Mouse (Mus musculus) hindbrain, embryonic 16.5 days (tissue): ENCODE measurements at regions not wholly inside any gene's neighbourhood (a gene's known extent, or its start where the extent isn't known, plus 50 kb on each side); places are given as distances from the start of the nearest gene placed in this dataset.

Source experiments
- ATAC-seq: fragments of 200-750 bp; cut with Nextera tagmentation; 2 replicates; pipeline ENCODE4 v1.8.0; 2017; ENCODE audit warnings: moderate TSS enrichment, moderate library complexity
- H3K27ac ChIP-seq: fragments of 300-500 bp; sonication (generic); 2 replicates; pipeline ENCODE4 v1.5.1; 2014; ENCODE audit warnings: low read depth, mild to moderate bottlenecking, control low read depth, low read length, moderate library complexity
- H3K27me3 ChIP-seq: fragments of 300-500 bp; sonication (generic); replicated peaks from 2 replicates; pipeline ENCODE4 v1.6.1; 2014; ENCODE audit warnings: low read length; ENCODE audit not compliant: control insufficient read depth, insufficient read depth
- H3K36me3 ChIP-seq: fragments of 300-500 bp; sonication (generic); 2 replicates; pipeline ENCODE4 v1.6.1; 2014; ENCODE audit warnings: mild to moderate bottlenecking, low read length, moderate library complexity, mixed read lengths; ENCODE audit not compliant: control insufficient read depth, insufficient read depth
- H3K4me1 ChIP-seq: fragments of 300-500 bp; sonication (generic); 2 replicates; pipeline ENCODE4 v1.6.1; 2014; ENCODE audit warnings: low read depth, low read length; ENCODE audit not compliant: control insufficient read depth, insufficient read depth
- H3K4me2 ChIP-seq: fragments of 300-500 bp; sonication (generic); 2 replicates; pipeline ENCODE4 v1.6.1; 2014; ENCODE audit warnings: mild to moderate bottlenecking, low read length, control low read depth, moderate library complexity
- H3K4me3 ChIP-seq: fragments of 300-500 bp; sonication (generic); 2 replicates; pipeline ENCODE4 v1.5.1; 2014; ENCODE audit warnings: mild to moderate bottlenecking, low read length, control low read depth, moderate library complexity
- H3K9ac ChIP-seq: fragments of 300-500 bp; sonication (generic); 2 replicates; pipeline ENCODE4 v1.6.1; 2014; ENCODE audit warnings: low read depth, mild to moderate bottlenecking, control low read depth, low read length, moderate library complexity
- H3K9me3 ChIP-seq: fragments of 300-500 bp; sonication (generic); 2 replicates; pipeline ENCODE4 v1.6.1; 2014; ENCODE audit warnings: mild to moderate bottlenecking, low read length, moderate library complexity; ENCODE audit not compliant: control insufficient read depth
- WGBS: fragments of 180-500 bp; shearing (Covaris S2); extraction: QIAGEN DNeasy Blood & Tissue Kit; methylation state at CpG from one replicate; pipeline ENCODE4 v1.1.7; 2014; 5-methylcytosine and 5-hydroxymethylcytosine counted together

DNA sequence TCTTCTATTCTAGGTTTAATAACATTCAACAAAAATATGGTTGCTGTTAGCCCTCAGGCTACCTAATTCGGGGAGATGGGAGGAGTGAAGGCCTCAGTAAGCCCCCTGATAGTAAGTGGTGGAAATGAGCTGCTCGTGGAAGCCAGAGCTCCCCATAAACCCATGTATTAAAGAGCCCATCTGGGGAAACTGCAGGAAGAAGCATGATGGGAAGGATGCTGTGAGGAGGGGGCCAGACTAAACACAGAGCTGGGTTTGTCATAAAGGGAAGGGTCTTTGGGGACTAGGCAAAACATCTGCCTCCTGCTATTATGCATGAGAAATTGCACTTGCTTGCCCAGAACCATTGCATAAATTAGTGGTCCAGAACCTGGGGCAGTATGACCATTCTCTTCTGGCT, 369.3 kb downstream of the Tns1 start:
- H3K27ac ChIP-seq: no peak overlapping the region
- H3K4me3 ChIP-seq: no peak overlapping the region
- no peak for ATAC-seq
- H3K9ac ChIP-seq: no peak overlapping the region
- no peaks in the 10 kb centered on the region for H3K36me3 ChIP-seq
- H3K4me2 ChIP-seq: no peak overlapping the region
- H3K9me3 ChIP-seq: no peaks in the 10 kb centered on the region
- H3K4me1 ChIP-seq: no peaks in the 10 kb centered on the region; the same call in none of the 2 replicates
- WGBS: 43% methylated on average over 2 of the region's 2 CpGs
- no peaks in the 10 kb centered on the region for H3K27me3 ChIP-seq

GRCm38 (mm10) chr1:73753157-73753556, 371.1 kb downstream of the Tns1 start:
- no peak overlapping the region for H3K9ac ChIP-seq
- no peak for ATAC-seq
- H3K27me3 ChIP-seq: no peaks in the 10 kb centered on the region
- no peaks in the 10 kb centered on the region for H3K36me3 ChIP-seq
- no peak overlapping the region for H3K27ac ChIP-seq
- 97% methylated on average over 2 of the region's 2 CpGs for WGBS
- H3K4me2 ChIP-seq: no peak overlapping the region
- H3K9me3 ChIP-seq: no peaks in the 10 kb centered on the region
- no peaks in the 10 kb centered on the region for H3K4me1 ChIP-seq
- H3K4me3 ChIP-seq: no peak overlapping the region

GRCm38 (mm10) chr1:73748702-73749101, 375.5 kb downstream of the Tns1 start:
- Histone ChIP-seq H3K4me3 (no peak overlapping the region), H3K36me3 (no peaks in the 10 kb centered on the region), H3K9ac (no peak overlapping the region), H3K27me3 (no peaks in the 10 kb centered on the region), H3K4me2 (no peak overlapping the region), H3K27ac (no peak overlapping the region), H3K9me3 (no peaks in the 10 kb centered on the region; the same call in 1 of the 2 replicates), H3K4me1 (no peaks in the 10 kb centered on the region; the same call in 1 of the 2 replicates)
- ATAC-seq: no peak

DNA sequence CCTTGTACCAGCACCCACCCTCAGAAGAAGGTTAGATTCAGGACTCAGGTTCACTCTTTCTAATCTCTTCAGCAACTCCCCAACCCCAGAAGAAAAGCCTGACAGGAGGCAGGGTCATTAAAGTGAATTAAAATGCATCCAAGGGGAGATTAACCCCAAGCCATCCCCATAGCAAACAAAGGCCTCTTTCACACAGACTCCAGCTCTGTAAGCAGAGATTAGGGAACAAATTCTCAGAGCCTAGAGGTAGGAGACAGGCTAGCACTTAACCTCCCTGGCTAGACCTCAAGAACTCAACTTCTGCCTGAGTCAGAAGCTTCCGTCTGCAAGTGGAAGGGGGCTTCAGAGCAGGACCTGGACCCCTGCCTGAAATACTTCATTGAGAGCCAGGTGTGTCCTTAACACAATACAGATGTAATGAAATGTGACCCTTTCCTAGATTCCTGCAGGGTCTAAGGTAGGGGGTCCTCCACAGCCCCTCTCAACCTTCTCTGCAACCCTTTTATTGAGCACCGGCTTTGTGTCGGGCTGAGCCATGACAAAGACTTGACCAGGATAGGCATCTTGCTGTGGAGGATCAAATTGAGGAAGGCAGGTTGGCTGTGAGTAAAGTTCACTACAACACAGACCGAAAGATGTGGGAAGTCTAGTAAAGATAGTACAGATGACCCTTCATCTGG, 379.6 kb downstream of the Tns1 start:
- H3K9ac ChIP-seq: no peak overlapping the region
- H3K9me3 ChIP-seq: no peaks in the 10 kb centered on the region; the same call in 1 of the 2 replicates
- no peaks in the 10 kb centered on the region; the same call in 1 of the 2 replicates for H3K4me1 ChIP-seq
- H3K27ac ChIP-seq: no peak overlapping the region
- H3K4me2 ChIP-seq: no peak overlapping the region
- no peak for ATAC-seq
- WGBS: 58% methylated on average over 4 of the region's 4 CpGs
- H3K27me3 ChIP-seq: no peaks in the 10 kb centered on the region
- H3K4me3 ChIP-seq: no peak overlapping the region
- H3K36me3 ChIP-seq: no peaks in the 10 kb centered on the region

DNA sequence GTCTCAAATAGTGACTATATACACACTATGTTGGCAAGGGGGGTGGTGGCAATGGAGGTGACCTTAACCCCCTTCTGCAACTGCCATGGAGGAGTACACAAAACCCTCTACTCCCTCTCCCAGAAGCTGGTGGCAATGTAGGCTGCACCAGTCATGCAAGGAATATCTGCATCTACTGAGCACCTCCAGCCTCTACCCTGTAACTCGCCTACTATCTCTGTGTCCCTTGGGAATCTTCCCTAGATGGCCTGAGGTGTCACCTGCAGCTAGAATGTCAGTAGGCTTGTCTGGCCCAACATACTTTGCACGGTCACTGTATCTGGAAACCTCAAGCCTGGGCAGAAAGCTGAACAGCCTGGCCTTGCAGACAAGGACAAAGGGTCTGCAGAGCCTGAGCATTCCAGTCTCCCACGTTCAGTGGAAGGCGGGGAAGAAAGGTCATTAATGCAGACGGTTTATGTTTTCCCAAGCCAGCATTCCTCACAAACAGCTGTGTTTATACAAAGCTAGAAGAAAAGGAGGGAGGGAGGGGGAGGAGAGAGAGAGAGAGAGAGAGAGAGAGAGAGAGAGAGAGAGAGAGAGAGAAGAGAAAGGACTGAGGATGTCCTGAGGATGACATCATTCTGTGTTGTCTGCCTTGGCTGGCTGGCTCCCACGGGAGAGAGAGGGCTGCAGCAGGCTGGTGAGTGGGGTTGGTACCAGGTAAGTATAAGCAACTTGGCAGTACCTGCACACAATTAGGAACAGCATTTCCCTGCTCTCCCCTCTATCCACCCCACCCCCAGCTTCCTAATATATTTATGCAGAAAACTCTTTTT, 380.3 kb downstream of the Tns1 start:
- no peak overlapping the region for H3K9ac ChIP-seq
- H3K27me3 ChIP-seq: no peaks in the 10 kb centered on the region
- ATAC-seq: peak; percentile 81
- H3K4me2 ChIP-seq: no peak overlapping the region
- WGBS: 18% methylated on average over 6 of the region's 6 CpGs
- no peak overlapping the region for H3K27ac ChIP-seq
- H3K4me3 ChIP-seq: no peak overlapping the region
- H3K4me1 ChIP-seq: no peaks in the 10 kb centered on the region; the same call in 1 of the 2 replicates
- no peaks in the 10 kb centered on the region; the same call in 1 of the 2 replicates for H3K9me3 ChIP-seq
- H3K36me3 ChIP-seq: no peaks in the 10 kb centered on the region

GRCm38 (mm10) chr1:73737083-73737482, 387.2 kb downstream of the Tns1 start:
- Histone ChIP-seq H3K4me2 (no peak overlapping the region), H3K4me3 (no peak overlapping the region), H3K27me3 (no peaks in the 10 kb centered on the region), H3K4me1 (no peaks in the 10 kb centered on the region), H3K9ac (no peak overlapping the region), H3K9me3 (no peaks in the 10 kb centered on the region), H3K36me3 (no peaks in the 10 kb centered on the region), H3K27ac (no peak overlapping the region)
- ATAC-seq: no peak

DNA sequence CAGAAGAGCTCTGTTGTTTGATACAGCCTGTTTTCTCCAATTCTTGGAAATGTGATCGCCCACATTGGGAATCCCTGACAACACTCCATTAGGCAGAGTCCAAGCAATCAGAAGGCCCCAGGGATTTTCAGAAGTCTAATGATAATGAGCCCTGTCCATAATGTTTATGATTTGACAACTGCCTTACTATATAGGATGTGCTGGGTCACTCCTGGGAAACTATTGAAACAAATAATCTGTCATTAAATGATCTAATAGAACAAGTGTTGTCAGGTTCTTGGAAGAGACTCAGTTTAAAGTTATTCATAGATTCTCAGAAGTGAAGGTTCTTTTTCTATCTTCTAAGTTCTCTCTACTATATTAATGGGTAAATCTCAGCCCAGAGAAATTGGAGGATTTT, 395.9 kb downstream of the Tns1 start:
- H3K36me3 ChIP-seq: no peaks in the 10 kb centered on the region
- no peak for ATAC-seq
- H3K27me3 ChIP-seq: no peaks in the 10 kb centered on the region
- no peak overlapping the region for H3K4me2 ChIP-seq
- no peaks in the 10 kb centered on the region for H3K9me3 ChIP-seq
- no peak overlapping the region for H3K4me3 ChIP-seq
- H3K4me1 ChIP-seq: no peaks in the 10 kb centered on the region; the same call in 1 of the 2 replicates
- WGBS: 96% methylated on average over 1 of the region's 1 CpGs
- no peak overlapping the region for H3K27ac ChIP-seq
- H3K9ac ChIP-seq: no peak overlapping the region

DNA sequence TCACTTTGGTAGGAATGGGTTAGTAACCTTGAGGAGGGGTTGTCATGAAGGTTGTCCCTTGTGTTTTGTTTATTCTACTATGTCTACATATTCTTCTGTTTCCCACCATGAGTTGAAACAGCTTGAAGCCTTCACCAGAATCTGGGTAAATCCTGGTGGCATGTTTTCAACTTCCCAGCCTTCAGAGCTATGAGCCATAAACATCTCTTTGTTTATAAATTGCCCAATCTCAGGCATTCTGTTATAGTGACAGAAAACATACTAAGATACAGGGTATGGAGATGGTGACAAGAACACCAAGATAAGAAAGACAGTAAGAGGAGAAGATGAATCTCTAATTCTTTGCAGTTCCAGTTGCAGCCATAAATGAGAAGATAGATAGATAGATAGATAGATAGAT, 396.5 kb downstream of the Tns1 start:
- Histone ChIP-seq H3K36me3 (no peaks in the 10 kb centered on the region), H3K4me2 (no peak overlapping the region), H3K27ac (no peak overlapping the region), H3K9ac (no peak overlapping the region), H3K27me3 (no peaks in the 10 kb centered on the region), H3K4me1 (no peaks in the 10 kb centered on the region; the same call in 1 of the 2 replicates), H3K4me3 (no peak overlapping the region), H3K9me3 (no peaks in the 10 kb centered on the region)
- no peak for ATAC-seq

DNA sequence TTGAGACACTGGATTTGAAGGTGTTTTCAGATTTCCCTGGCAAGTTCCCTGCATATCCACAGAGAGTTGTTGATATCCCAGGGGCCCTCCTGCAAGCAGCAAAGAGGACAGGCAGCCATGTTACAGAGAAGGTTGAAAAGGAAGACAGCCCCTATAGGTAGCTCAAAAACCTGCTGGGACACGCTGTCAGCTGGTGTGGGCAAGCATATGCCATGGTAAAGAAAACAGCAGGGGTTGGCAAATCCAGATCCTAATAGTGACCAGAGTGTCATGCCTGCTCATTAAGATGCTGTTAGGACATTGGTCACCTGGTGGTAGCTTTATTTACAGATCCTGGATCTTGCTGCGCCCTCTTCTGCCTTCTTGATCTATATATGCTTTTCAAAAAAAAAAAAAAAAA, 397.6 kb downstream of the Tns1 start:
- no peak overlapping the region for H3K27ac ChIP-seq
- WGBS: 87% methylated on average over 2 of the region's 2 CpGs
- no peaks in the 10 kb centered on the region; the same call in 1 of the 2 replicates for H3K4me1 ChIP-seq
- no peak overlapping the region for H3K4me2 ChIP-seq
- H3K4me3 ChIP-seq: no peak overlapping the region
- no peak for ATAC-seq
- H3K36me3 ChIP-seq: no peaks in the 10 kb centered on the region
- no peak overlapping the region for H3K9ac ChIP-seq
- H3K27me3 ChIP-seq: no peaks in the 10 kb centered on the region
- no peaks in the 10 kb centered on the region for H3K9me3 ChIP-seq
